Mouse (Mus musculus) forebrain, embryonic 15.5 days (tissue): ENCODE measurements around the gene Fmn2. TPM values are rescaled to one million over a fixed set of nuclear protein-coding genes. Genes with fewer than 3 reads are reported as not detected.

ENCODE experiments used
- ATAC-seq: fragments of 200-750 bp; cut with Nextera tagmentation; replicated peaks from 2 replicates; pipeline ENCODE4 v1.8.0; 2017; ENCODE audit warnings: mild to moderate bottlenecking, moderate TSS enrichment, moderate library complexity
- H3K27ac ChIP-seq: fragments of 300-500 bp; sonication (generic); replicated peaks from 2 replicates; pipeline ENCODE4 v1.5.1; 2015; ENCODE audit warnings: mild to moderate bottlenecking, inconsistent platforms
- H3K27me3 ChIP-seq: fragments of 300-500 bp; sonication (generic); 2 replicates; pipeline ENCODE4 v1.6.1; 2015; ENCODE audit warnings: inconsistent platforms
- H3K36me3 ChIP-seq: fragments of 300-500 bp; sonication (generic); 2 replicates; pipeline ENCODE4 v1.6.1; 2015; ENCODE audit warnings: mild to moderate bottlenecking, inconsistent platforms
- H3K4me1 ChIP-seq: fragments of 300-500 bp; sonication (generic); 2 replicates; pipeline ENCODE4 v1.6.1; 2015; ENCODE audit warnings: inconsistent platforms
- H3K4me2 ChIP-seq: fragments of 300-500 bp; sonication (generic); replicated peaks from 2 replicates; pipeline ENCODE4 v1.6.1; 2015; ENCODE audit warnings: mild to moderate bottlenecking, inconsistent platforms
- H3K4me3 ChIP-seq: fragments of 300-500 bp; sonication (generic); 2 replicates; pipeline ENCODE4 v1.5.1; 2015; ENCODE audit warnings: mild to moderate bottlenecking, inconsistent platforms
- H3K9ac ChIP-seq: fragments of 300-500 bp; sonication (generic); replicated peaks from 2 replicates; pipeline ENCODE4 v1.6.1; 2015; ENCODE audit warnings: mild to moderate bottlenecking, inconsistent platforms
- H3K9me3 ChIP-seq: fragments of 300-500 bp; sonication (generic); 2 replicates; pipeline ENCODE4 v1.6.1; 2016; ENCODE audit warnings: inconsistent platforms
- WGBS: fragments of 180-500 bp; shearing (Covaris S2); methylation state at CpG from one replicate; pipeline ENCODE4 v1.1.7; 2015; ENCODE audit warnings: mixed read lengths; 5-methylcytosine and 5-hydroxymethylcytosine counted together
- polyA plus RNA-seq: library from polyadenylated mRNA; unstranded; fragments of >200 nt; fragmentation: Nextera tagmentation; extraction: Ambion mirVana; gene quantifications from 2 replicates; pipeline ENCODE4 v1.2.1, GENCODE M21; 2015

The Fmn2 gene
- 6.8 and 7.1 TPM in 2 replicates for polyA plus RNA-seq

- H3K9me3 ChIP-seq: no peaks in the 10 kb centered on the region
- 1% methylated on average over 29 of the region's 29 CpGs for WGBS
- H3K4me2 ChIP-seq: peak within 1 kb of the TSS; percentile 92
- H3K36me3 ChIP-seq: no peaks in the 10 kb centered on the region
- ATAC-seq: peak; percentile 93
- peak within 1 kb of the TSS; percentile 58 for H3K4me3 ChIP-seq
- peak within 1 kb of the TSS; percentile 72 for H3K9ac ChIP-seq
- no peaks in the 10 kb centered on the region for H3K27me3 ChIP-seq
- H3K4me1 ChIP-seq: peaks cover 36% of the 10 kb centered on the region
- peak within 1 kb of the TSS; percentile 82 for H3K27ac ChIP-seq
These were observed at the start of gene Fmn2 for GRCm38 (mm10) chr1:174501661-174502030. Fmn2 (plus strand) TSS chr1:174501825.

GRCm38 (mm10) chr1:174455100-174455499 lies 46.5 kb upstream of the Fmn2 start:
- Histone ChIP-seq H3K4me2 (no peak overlapping the region), H3K4me3 (no peak overlapping the region), H3K27me3 (no peaks in the 10 kb centered on the region), H3K4me1 (no peaks in the 10 kb centered on the region), H3K36me3 (no peaks in the 10 kb centered on the region), H3K9ac (no peak overlapping the region), H3K27ac (no peak overlapping the region), H3K9me3 (no peaks in the 10 kb centered on the region)
- ATAC-seq: no peak
- 89% methylated on average over 2 of the region's 2 CpGs for WGBS

GRCm38 (mm10) chr1:174465385-174465784 lies 36.2 kb upstream of the Fmn2 start:
- Histone ChIP-seq H3K9me3 (no peaks in the 10 kb centered on the region), H3K36me3 (no peaks in the 10 kb centered on the region), H3K9ac (no peak overlapping the region), H3K4me3 (no peak overlapping the region), H3K4me2 (no peak overlapping the region), H3K4me1 (no peaks in the 10 kb centered on the region), H3K27ac (no peak overlapping the region), H3K27me3 (no peaks in the 10 kb centered on the region)
- no peak for ATAC-seq
- 91% methylated on average over 3 of the region's 3 CpGs for WGBS

- Histone ChIP-seq H3K36me3 (no peaks in the 10 kb centered on the region), H3K4me2 (no peak overlapping the region), H3K4me1 (no peaks in the 10 kb centered on the region), H3K9ac (no peak overlapping the region), H3K27me3 (no peaks in the 10 kb centered on the region), H3K9me3 (no peaks in the 10 kb centered on the region), H3K27ac (no peak overlapping the region), H3K4me3 (no peak overlapping the region)
- WGBS: 36% methylated on average over 2 of the region's 2 CpGs
- ATAC-seq: no peak
These were observed 35.4 kb upstream of the Fmn2 start for GRCm38 (mm10) chr1:174466240-174466639.

GRCm38 (mm10) chr1:174469736-174470135 lies 31.9 kb upstream of the Fmn2 start:
- WGBS: 9% methylated on average over 6 of the region's 6 CpGs
- H3K27ac ChIP-seq: no peak overlapping the region
- H3K9ac ChIP-seq: no peak overlapping the region
- no peaks in the 10 kb centered on the region for H3K4me1 ChIP-seq
- no peak overlapping the region for H3K4me2 ChIP-seq
- peak; percentile 92 for ATAC-seq
- H3K27me3 ChIP-seq: no peaks in the 10 kb centered on the region
- no peaks in the 10 kb centered on the region for H3K36me3 ChIP-seq
- H3K4me3 ChIP-seq: no peak overlapping the region
- no peaks in the 10 kb centered on the region for H3K9me3 ChIP-seq

- Histone ChIP-seq H3K9me3 (no peaks in the 10 kb centered on the region), H3K36me3 (no peaks in the 10 kb centered on the region), H3K27ac (no peak overlapping the region), H3K27me3 (no peaks in the 10 kb centered on the region), H3K4me1 (no peaks in the 10 kb centered on the region), H3K9ac (no peak overlapping the region), H3K4me2 (no peak overlapping the region), H3K4me3 (no peak overlapping the region)
- WGBS: 95% methylated on average over 6 of the region's 6 CpGs
- ATAC-seq: no peak
These were observed 19.1 kb upstream of the Fmn2 start for GRCm38 (mm10) chr1:174482567-174482966.

- no peak overlapping the region for H3K27ac ChIP-seq
- peaks cover 24% of the 10 kb centered on the region for H3K4me1 ChIP-seq
- H3K9me3 ChIP-seq: no peaks in the 10 kb centered on the region
- no peaks in the 10 kb centered on the region for H3K36me3 ChIP-seq
- H3K9ac ChIP-seq: no peak overlapping the region
- no peak overlapping the region for H3K4me2 ChIP-seq
- no peaks in the 10 kb centered on the region for H3K27me3 ChIP-seq
- 8% methylated on average over 4 of the region's 4 CpGs for WGBS
- H3K4me3 ChIP-seq: no peak overlapping the region
- no peak for ATAC-seq
These were observed 1.6 kb upstream of the Fmn2 start for GRCm38 (mm10) chr1:174500064-174500463.

- 12% methylated on average over 1 of the region's 1 CpGs for WGBS
- H3K27ac ChIP-seq: no peak overlapping the region
- H3K4me3 ChIP-seq: no peak overlapping the region
These were observed 614 bp upstream of the Fmn2 start for GRCm38 (mm10) chr1:174501011-174501410.

GRCm38 (mm10) chr1:174502031-174502845 lies 613 bp downstream of the Fmn2 start:
- H3K4me2 ChIP-seq: peak overlapping the region; percentile 92
- peak overlapping the region; percentile 72 for H3K9ac ChIP-seq
- peak overlapping the region; percentile 58 for H3K4me3 ChIP-seq
- no peaks in the 10 kb centered on the region for H3K9me3 ChIP-seq
- peaks cover 42% of the 10 kb centered on the region for H3K4me1 ChIP-seq
- H3K27me3 ChIP-seq: no peaks in the 10 kb centered on the region
- H3K27ac ChIP-seq: peak overlapping the region; percentile 82
- H3K36me3 ChIP-seq: no peaks in the 10 kb centered on the region
- ATAC-seq: peak; percentile 63
- under 1% methylated on average over 40 of the region's 40 CpGs for WGBS

More at GRCm38 (mm10) chr1:174501011-174501410, 614 bp upstream of the Fmn2 start:
- ATAC-seq: no peak
- Histone ChIP-seq H3K27me3 (no peaks in the 10 kb centered on the region), H3K4me2 (peak overlapping the region; percentile 92; the same call in 1 of the 2 replicates), H3K9ac (no peak overlapping the region), H3K4me1 (peaks cover 29% of the 10 kb centered on the region), H3K9me3 (no peaks in the 10 kb centered on the region), H3K36me3 (no peaks in the 10 kb centered on the region)

GRCm38 (mm10) chr1:174502846-174503745 lies 1.5 kb downstream of the Fmn2 start:
- under 1% methylated on average over 53 of the region's 53 CpGs for WGBS
- H3K9me3 ChIP-seq: no peaks in the 10 kb centered on the region
- H3K27me3 ChIP-seq: no peaks in the 10 kb centered on the region
- peak overlapping the region; percentile 82 for H3K27ac ChIP-seq
- peak overlapping the region; percentile 58 for H3K4me3 ChIP-seq
- H3K9ac ChIP-seq: peak overlapping the region; percentile 72
- H3K36me3 ChIP-seq: no peaks in the 10 kb centered on the region
- H3K4me2 ChIP-seq: peak overlapping the region; percentile 92
- ATAC-seq: peak; percentile 41
- peaks cover 45% of the 10 kb centered on the region for H3K4me1 ChIP-seq

- Histone ChIP-seq H3K4me3 (no peak overlapping the region), H3K27me3 (no peaks in the 10 kb centered on the region), H3K9ac (no peak overlapping the region), H3K9me3 (no peaks in the 10 kb centered on the region), H3K36me3 (no peaks in the 10 kb centered on the region), H3K4me2 (no peak overlapping the region), H3K4me1 (peaks cover 40% of the 10 kb centered on the region), H3K27ac (no peak overlapping the region)
- ATAC-seq: no peak
- WGBS: 58% methylated on average over 13 of the region's 13 CpGs
These were observed 7.0 kb downstream of the Fmn2 start for GRCm38 (mm10) chr1:174508571-174509110.

- Histone ChIP-seq H3K4me1 (peaks cover 5% of the 10 kb centered on the region; the same call in 1 of the 2 replicates), H3K27ac (no peak overlapping the region), H3K27me3 (no peaks in the 10 kb centered on the region), H3K36me3 (no peaks in the 10 kb centered on the region), H3K4me2 (no peak overlapping the region), H3K4me3 (no peak overlapping the region), H3K9me3 (no peaks in the 10 kb centered on the region), H3K9ac (no peak overlapping the region)
- WGBS: 91% methylated on average over 7 of the region's 7 CpGs
- no peak for ATAC-seq
These were observed 11.8 kb downstream of the Fmn2 start for GRCm38 (mm10) chr1:174513419-174513818.
